Mouse (Mus musculus) cortical plate, adult 2 months (tissue): ENCODE data around the gene Fank1.

Experiments used
- CTCF ChIP-seq: fragments of 200-500 bp; IDR thresholded peaks from 2 replicates; pipeline ENCODE4 v1.5.1; 2011; ENCODE audit warnings: mild to moderate bottlenecking, control low read depth, low read length; ENCODE audit not compliant: insufficient read depth; ENCODE audit errors: extremely low read depth
- POLR2A ChIP-seq: fragments of 200-500 bp; IDR thresholded peaks from 2 replicates; pipeline ENCODE4 v1.6.1; 2011; ENCODE audit warnings: mild to moderate bottlenecking, low read length, control low read depth; ENCODE audit not compliant: insufficient read depth; ENCODE audit errors: extremely low read depth

GRCm38 (mm10) chr7:133812927-133813326 lies 36.3 kb downstream of the Fank1 start:
- no peak for TF ChIP-seq CTCF
- TF ChIP-seq POLR2A, result no peak
